Mouse (Mus musculus) kidney, embryonic 14.5 days (tissue): ENCODE data around the gene Gpd2. TPM values are rescaled to one million over a fixed set of nuclear protein-coding genes. Genes with fewer than 3 reads are reported as not detected.

Experiments used
- ATAC-seq: fragments of 200-750 bp; cut with Nextera tagmentation; 2 replicates; pipeline ENCODE4 v1.8.0; 2017; ENCODE audit warnings: moderate number of reproducible peaks, mild to moderate bottlenecking, moderate TSS enrichment, moderate library complexity; ENCODE audit not compliant: low FRiP score, low TSS enrichment
- H3K27ac ChIP-seq: fragments of 300-500 bp; sonication (generic); 2 replicates; pipeline ENCODE4 v1.5.1; 2014; ENCODE audit warnings: low read depth, mild to moderate bottlenecking, low read length, moderate library complexity, mixed read lengths
- H3K27me3 ChIP-seq: fragments of 300-500 bp; sonication (generic); 2 replicates; pipeline ENCODE4 v1.6.1; 2014; ENCODE audit warnings: mild to moderate bottlenecking, low read length; ENCODE audit not compliant: control insufficient read depth, insufficient read depth
- H3K36me3 ChIP-seq: fragments of 300-500 bp; sonication (generic); 2 replicates; pipeline ENCODE4 v1.6.1; 2014; ENCODE audit warnings: low read length, mixed read lengths; ENCODE audit not compliant: control insufficient read depth, insufficient read depth
- H3K4me1 ChIP-seq: fragments of 300-500 bp; sonication (generic); 2 replicates; pipeline ENCODE4 v1.6.1; 2014; ENCODE audit warnings: low read length, mixed read lengths; ENCODE audit not compliant: control insufficient read depth, insufficient read depth
- H3K4me2 ChIP-seq: fragments of 300-500 bp; sonication (generic); replicated peaks from 2 replicates; pipeline ENCODE4 v1.6.1; 2014; ENCODE audit warnings: low read depth, mild to moderate bottlenecking, low read length
- H3K4me3 ChIP-seq: fragments of 300-500 bp; sonication (generic); 2 replicates; pipeline ENCODE4 v1.5.1; 2014; ENCODE audit warnings: mild to moderate bottlenecking, low read length
- H3K9ac ChIP-seq: fragments of 300-500 bp; sonication (generic); 2 replicates; pipeline ENCODE4 v1.6.1; 2014; ENCODE audit warnings: low read depth, mild to moderate bottlenecking, low read length, moderate library complexity
- H3K9me3 ChIP-seq: fragments of 300-500 bp; sonication (generic); 2 replicates; pipeline ENCODE4 v1.6.1; 2016; ENCODE audit warnings: low read length; ENCODE audit not compliant: control insufficient read depth
- WGBS: fragments of 180-500 bp; shearing (Covaris S2); extraction: QIAGEN DNeasy Blood & Tissue Kit; methylation state at CpG from one replicate; pipeline ENCODE4 v1.1.7; 2014; 5-methylcytosine and 5-hydroxymethylcytosine counted together
- polyA plus RNA-seq: library from polyadenylated mRNA; unstranded; fragments of >200 nt; fragmentation: Nextera tagmentation; extraction: Ambion mirVana; gene quantifications from 2 replicates; pipeline ENCODE4 v1.2.1, GENCODE M21; 2014

Gpd2 gene
- polyA plus RNA-seq, 1 experiment from 2014 or later = 19.7 TPM

DNA sequence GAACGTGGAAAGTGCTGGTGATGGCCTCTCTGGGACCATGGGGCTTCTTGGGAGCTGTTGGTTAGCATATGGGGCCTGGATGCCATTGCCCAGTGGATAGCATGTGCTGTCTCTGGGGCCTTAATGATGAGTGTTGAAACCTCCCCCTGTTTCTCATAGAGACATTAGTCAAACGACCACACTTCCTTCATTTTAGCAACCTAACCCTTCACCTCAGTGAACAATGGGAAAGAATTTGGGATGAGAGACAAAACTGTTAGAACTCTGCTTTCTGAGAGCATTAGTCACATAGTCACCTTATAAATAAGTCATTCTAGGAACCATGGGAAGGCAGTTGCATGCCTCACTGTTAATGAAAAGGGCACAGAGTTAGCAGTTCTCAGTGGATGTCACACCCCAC, 1.9 kb downstream of the Gpd2 start:
- H3K4me3 ChIP-seq = peak overlapping the region; percentile 75; the same call in 1 of the 2 replicates
- peaks cover 5% of the 10 kb centered on the region; the same call in 1 of the 2 replicates for H3K4me1 ChIP-seq
- 8% methylated on average over 2 of the region's 2 CpGs for WGBS
- H3K9me3 ChIP-seq = no peaks in the 10 kb centered on the region
- H3K9ac ChIP-seq = no peak overlapping the region
- H3K27me3 ChIP-seq = no peaks in the 10 kb centered on the region
- ATAC-seq = no peak
- H3K4me2 ChIP-seq = peak overlapping the region; percentile 93; the same call in 1 of the 2 replicates
- H3K27ac ChIP-seq = no peak overlapping the region
- no peaks in the 10 kb centered on the region for H3K36me3 ChIP-seq

DNA sequence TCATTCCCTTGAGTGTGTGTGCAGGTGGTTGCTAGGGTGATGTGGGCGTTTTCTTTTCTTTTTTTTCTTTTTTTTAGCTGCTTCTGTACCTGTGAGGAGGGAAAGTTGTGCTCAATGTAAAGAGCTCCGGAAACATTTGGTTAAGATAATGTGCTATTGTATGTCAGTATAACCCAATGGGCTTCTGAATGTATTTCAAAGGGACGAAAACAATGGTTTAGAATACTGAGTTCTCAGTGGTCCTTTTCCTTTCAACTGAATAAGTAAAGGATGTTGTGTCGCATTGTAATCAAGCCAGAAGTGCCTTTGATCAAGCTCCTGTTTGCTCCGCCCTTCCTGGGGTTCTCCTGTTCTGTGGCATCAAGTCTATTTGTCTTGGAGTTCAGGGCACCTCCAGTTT, 6.6 kb downstream of the Gpd2 start:
- H3K4me3 ChIP-seq = no peak overlapping the region
- 64% methylated on average over 5 of the region's 5 CpGs for WGBS
- ATAC-seq = no peak

DNA sequence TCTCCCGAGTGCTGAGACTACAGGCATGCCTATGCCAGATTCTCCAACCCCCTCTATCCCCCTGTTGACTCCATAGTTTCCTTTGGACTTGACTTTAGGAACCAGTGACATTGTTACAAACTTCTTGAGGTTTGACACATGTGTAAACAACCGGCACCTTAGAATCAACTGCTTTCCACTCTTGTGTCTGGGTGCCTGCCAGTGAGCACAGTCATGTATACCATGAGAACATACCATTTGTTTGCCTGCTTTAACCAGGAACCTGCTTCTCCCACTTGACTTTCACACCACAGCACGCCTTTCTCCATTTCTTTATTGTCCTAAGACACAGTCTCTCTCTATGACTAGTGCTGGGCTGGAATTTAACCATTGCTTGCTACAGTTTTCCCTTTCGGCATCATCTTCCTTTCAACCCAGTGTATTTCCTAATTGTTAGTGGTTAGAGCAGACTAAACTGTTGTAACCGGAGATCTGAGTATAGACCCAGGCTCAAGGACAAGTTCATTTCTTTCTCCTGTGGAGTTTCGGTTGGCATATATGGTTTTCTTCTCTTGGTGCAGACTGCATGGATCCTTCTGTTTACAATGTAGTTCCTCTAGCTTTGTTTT, 8.4 kb downstream of the Gpd2 start:
- Histone ChIP-seq H3K27me3 (no peaks in the 10 kb centered on the region), H3K4me3 (no peak overlapping the region), H3K4me1 (no peaks in the 10 kb centered on the region), H3K9ac (no peak overlapping the region), H3K9me3 (no peaks in the 10 kb centered on the region), H3K4me2 (no peak overlapping the region), H3K27ac (no peak overlapping the region), H3K36me3 (no peaks in the 10 kb centered on the region)
- no peak for ATAC-seq
- 90% methylated on average over 6 of the region's 6 CpGs for WGBS

More for the DNA sequence above, 6.6 kb downstream of the Gpd2 start:
- Histone ChIP-seq H3K4me2 (no peak overlapping the region), H3K9me3 (no peaks in the 10 kb centered on the region), H3K4me1 (no peaks in the 10 kb centered on the region; the same call in 1 of the 2 replicates), H3K27ac (no peak overlapping the region), H3K36me3 (no peaks in the 10 kb centered on the region), H3K9ac (no peak overlapping the region), H3K27me3 (no peaks in the 10 kb centered on the region)

DNA sequence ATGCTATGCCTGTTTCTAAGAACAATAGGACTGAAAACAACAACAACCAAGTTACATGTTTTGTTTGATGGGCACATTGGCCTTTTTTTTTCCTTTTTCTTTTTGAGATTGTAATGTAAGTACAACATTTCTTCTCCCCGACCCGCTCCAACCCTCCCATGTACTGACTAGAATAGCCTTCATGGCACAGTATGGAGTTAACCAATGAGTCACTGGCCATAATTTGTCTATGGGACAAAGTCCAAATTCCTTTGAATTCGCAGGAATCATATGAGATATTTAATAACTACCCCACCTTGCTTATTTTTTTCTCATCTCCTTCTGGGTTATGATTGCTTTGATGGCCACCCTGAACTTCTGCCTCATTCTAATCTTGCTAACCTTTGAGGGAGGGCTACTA, 12.7 kb downstream of the Gpd2 start:
- no peak overlapping the region for H3K9ac ChIP-seq
- no peaks in the 10 kb centered on the region for H3K9me3 ChIP-seq
- H3K27me3 ChIP-seq = no peaks in the 10 kb centered on the region
- H3K4me3 ChIP-seq = no peak overlapping the region
- ATAC-seq = no peak
- 94% methylated on average over 3 of the region's 3 CpGs for WGBS
- no peak overlapping the region for H3K27ac ChIP-seq
- H3K4me2 ChIP-seq = no peak overlapping the region
- no peaks in the 10 kb centered on the region for H3K36me3 ChIP-seq
- no peaks in the 10 kb centered on the region for H3K4me1 ChIP-seq

DNA sequence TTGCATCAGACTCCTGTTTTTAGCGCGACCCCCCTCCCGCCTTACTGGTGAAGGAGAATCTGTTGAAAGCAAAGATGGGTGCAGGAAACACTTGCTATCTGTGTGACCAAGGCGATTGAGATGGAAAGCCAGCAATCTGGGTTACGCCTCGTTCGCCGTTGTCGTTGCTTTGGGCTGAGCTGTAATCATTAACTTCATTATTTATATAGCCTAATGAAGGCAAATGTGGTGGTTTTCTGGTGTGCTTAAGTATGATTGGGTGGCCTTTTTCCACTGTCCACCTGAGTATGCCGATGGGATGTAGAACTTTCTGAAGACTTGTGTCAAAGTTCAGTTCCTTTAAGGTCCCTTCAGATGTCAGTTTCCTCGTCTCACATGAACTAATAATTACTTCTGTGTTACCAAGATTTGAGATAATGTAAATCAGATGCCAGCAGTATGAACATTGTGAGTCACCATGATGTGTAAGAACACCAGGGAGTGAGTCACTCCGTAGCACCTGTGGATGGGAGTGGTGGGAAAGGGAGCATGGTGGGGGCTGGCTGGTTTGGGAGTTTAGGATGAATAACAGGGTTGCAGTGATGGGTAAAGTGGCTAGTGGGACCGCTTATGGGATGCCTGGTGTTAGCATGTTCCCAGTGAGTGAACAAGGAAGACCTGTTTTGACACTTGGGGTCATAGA, 14.3 kb downstream of the Gpd2 start:
- H3K27me3 ChIP-seq = no peaks in the 10 kb centered on the region
- H3K27ac ChIP-seq = no peak overlapping the region
- no peaks in the 10 kb centered on the region for H3K9me3 ChIP-seq
- ATAC-seq = no peak
- no peaks in the 10 kb centered on the region for H3K36me3 ChIP-seq
- no peak overlapping the region for H3K4me2 ChIP-seq
- WGBS = 77% methylated on average over 13 of the region's 13 CpGs
- H3K4me1 ChIP-seq = no peaks in the 10 kb centered on the region
- no peak overlapping the region for H3K4me3 ChIP-seq
- H3K9ac ChIP-seq = no peak overlapping the region

DNA sequence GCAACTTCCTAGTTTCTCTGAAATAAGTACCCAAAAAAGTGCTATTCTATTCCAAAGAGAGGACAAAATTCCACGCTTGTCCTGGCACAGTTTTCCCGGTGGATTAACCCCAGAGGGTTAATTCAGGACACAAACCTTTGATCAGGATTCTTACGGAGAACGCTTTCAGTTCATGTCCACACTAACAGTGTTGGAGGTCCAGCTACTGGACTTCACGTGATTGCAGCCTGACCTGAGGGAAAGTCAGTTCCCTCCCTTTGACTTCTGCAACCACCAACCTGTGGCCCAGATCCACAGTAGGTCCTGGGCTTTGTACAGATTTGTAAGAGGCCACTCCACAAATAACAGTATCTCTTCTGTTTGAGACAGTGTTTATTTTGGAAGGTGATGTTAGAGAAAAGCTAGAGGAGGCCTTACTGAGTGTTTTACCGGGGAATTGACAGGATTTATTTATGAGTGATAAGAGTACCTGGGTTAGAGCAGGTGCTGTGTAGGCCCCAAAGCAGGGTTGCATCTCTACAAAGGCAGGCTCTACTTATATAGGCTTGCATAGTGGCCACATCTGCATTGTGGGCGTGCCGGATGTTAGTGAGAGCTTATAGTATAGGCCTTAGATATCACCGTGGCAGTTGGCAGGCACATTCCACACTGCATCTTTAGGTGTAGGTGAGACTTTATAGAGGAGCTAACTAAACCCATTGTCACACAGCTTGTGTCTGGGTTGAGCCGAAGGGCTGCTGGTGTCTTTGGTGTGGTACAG, 15.3 kb downstream of the Gpd2 start:
- 77% methylated on average over 10 of the region's 10 CpGs for WGBS
- no peak overlapping the region for H3K4me3 ChIP-seq
- ATAC-seq = no peak

DNA sequence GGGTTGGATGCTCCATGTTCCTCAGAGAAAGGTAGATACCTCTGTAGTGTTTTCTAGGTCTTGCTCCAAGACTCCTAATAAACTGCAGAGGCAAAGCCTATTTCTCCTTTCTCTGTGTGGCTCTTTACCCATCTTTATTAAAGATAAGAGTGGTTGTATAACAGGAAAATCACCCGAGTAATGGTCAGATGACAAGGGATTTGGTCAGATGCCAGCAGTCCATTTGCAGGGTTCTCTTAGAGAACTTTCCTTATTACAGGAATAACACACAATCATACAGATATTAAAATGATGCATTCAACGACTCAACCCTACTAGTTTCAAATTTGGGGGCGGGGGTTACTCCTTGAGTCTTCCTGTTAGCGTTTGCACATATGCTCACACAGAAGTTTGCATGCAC, 16.8 kb downstream of the Gpd2 start:
- Histone ChIP-seq H3K4me1 (no peaks in the 10 kb centered on the region), H3K9me3 (no peaks in the 10 kb centered on the region), H3K4me2 (no peak overlapping the region), H3K36me3 (no peaks in the 10 kb centered on the region), H3K27ac (no peak overlapping the region), H3K27me3 (no peaks in the 10 kb centered on the region), H3K4me3 (no peak overlapping the region), H3K9ac (no peak overlapping the region)
- ATAC-seq = no peak
- WGBS = 87% methylated on average over 4 of the region's 4 CpGs

More for the DNA sequence above, 15.3 kb downstream of the Gpd2 start:
- Histone ChIP-seq H3K36me3 (no peaks in the 10 kb centered on the region), H3K4me1 (no peaks in the 10 kb centered on the region), H3K27ac (no peak overlapping the region), H3K27me3 (no peaks in the 10 kb centered on the region), H3K9me3 (no peaks in the 10 kb centered on the region), H3K9ac (no peak overlapping the region), H3K4me2 (no peak overlapping the region)

DNA sequence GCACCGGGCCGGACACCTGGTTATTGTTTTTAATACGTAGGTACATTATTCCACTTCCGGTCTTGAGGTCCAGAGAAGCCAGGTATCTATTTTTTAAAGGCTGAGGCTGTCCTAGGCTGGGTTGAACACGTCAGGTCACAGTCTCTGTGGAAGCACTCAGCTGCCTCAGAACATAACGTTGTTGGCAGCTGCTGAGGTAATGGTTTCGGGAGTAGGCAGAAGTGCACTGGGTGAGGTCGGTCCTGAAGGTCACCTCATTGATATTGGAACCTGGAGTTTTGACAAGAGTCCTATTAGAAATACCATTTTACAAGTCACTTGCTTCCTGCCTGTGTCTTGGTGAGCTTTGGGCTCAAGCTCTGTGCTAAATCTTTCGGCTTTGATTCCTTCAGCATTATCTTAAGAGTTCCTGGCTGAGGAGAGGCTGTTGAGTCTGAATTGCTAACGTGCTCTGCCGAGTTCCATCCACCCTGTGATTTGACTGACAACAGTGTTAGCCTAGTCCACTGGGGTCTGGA, 17.8 kb downstream of the Gpd2 start:
- Histone ChIP-seq H3K9ac (no peak overlapping the region), H3K27me3 (no peaks in the 10 kb centered on the region), H3K27ac (no peak overlapping the region), H3K36me3 (no peaks in the 10 kb centered on the region), H3K9me3 (no peaks in the 10 kb centered on the region), H3K4me3 (no peak overlapping the region), H3K4me1 (no peaks in the 10 kb centered on the region), H3K4me2 (no peak overlapping the region)
- 73% methylated on average over 11 of the region's 11 CpGs for WGBS
- ATAC-seq = no peak

DNA sequence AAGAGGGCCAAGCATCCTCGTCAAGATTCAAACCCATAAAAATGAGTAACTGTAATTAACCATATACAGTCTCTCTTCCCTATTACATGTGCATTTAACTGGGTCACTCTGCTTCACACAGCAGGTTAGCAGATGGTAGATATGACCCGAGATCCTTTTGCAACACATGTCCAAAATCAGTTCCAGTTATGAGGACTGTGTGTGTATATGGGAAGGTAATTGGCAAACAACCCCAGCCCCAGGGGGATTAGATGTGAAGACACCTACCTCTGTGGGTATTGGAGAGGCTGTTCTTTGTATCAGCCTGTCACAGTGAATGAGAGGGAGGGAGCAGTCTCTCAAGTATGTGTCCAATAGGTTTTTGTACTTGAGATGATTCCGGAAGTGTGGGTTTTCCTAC, 18.4 kb downstream of the Gpd2 start:
- no peaks in the 10 kb centered on the region for H3K27me3 ChIP-seq
- H3K4me3 ChIP-seq = no peak overlapping the region
- H3K27ac ChIP-seq = no peak overlapping the region
- 68% methylated on average over 3 of the region's 3 CpGs for WGBS
- H3K4me1 ChIP-seq = no peaks in the 10 kb centered on the region
- ATAC-seq = no peak
- H3K4me2 ChIP-seq = no peak overlapping the region
- no peaks in the 10 kb centered on the region for H3K9me3 ChIP-seq
- no peaks in the 10 kb centered on the region for H3K36me3 ChIP-seq
- H3K9ac ChIP-seq = no peak overlapping the region
